Mouse (Mus musculus): Measurements from ENCODE around the gene Rhox2f. TPM values are rescaled to one million over a fixed set of nuclear protein-coding genes. Genes with fewer than 3 reads are reported as not detected.
"Not testable (repeated sequence)": the region's sequence is repeated elsewhere in the genome, so short reads cannot be mapped to it uniquely, and the experiment has no call there.

Rhox2f gene
- not detected in 2 replicates for polyA plus RNA-seq (2015; fragmentation: Nextera tagmentation; extraction: Ambion mirVana)

DNA sequence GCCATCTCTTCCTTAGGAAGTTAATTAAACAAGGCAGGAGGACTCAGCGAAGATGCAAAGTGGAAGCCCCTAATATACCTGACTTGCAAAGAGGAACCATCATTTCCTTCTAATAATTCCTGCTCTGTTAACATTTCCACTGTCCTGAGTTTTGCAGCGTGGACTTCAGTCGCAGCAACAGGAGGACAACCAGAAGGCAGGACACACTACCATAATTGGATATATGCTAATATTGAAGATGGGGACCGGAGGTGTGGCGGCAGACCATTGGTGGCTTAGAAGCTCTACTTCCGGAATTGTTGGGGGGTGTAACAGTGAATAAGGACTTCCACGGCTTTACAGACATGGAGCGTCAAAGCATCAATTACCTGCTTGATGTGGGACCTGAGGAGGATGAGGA is at the start of gene Rhox2f:
TSS of gene Rhox2f (plus strand) at position 301 of the 400 bp plus-strand sequence.
- H3K27me3 ChIP-seq (ENCODE audit: control insufficient read depth, insufficient read depth, low read depth, low read length); H3K9ac ChIP-seq (ENCODE audit: low read depth, low read length); H3K4me2 ChIP-seq (ENCODE audit: low read depth, low read length); ATAC-seq (ENCODE audit: low read depth); H3K4me3 ChIP-seq (ENCODE audit: low read depth, low read length); H3K27ac ChIP-seq (ENCODE audit: low read length); H3K36me3 ChIP-seq (ENCODE audit: control insufficient read depth, insufficient read depth); H3K9me3 ChIP-seq (replicated peaks; ENCODE audit: control insufficient read depth, low read length); H3K4me1 ChIP-seq (ENCODE audit: control insufficient read depth, low read depth, low read length): not testable (repeated sequence)
- 78% methylated on average over 5 of the region's 8 CpGs for WGBS (ENCODE audit: insufficient replicate concordance)

DNA sequence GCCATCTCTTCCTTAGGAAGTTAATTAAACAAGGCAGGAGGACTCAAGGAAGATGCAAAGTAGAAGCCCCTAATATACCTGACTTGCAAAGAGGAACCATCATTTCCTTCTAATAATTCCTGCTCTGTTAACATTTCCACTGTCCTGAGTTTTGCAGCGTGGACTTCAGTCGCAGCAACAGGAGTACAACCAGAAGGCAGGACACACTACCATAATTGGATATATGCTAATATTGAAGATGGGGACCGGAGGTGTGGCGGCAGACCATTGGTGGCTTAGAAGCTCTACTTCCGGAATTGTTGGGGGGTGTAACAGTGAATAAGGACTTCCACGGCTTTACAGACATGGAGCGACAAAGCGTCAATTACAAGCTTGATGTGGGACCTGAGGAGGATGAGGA is 41.1 kb upstream of the Rhox2f start, which contains the start of gene Rhox2e:
TSS of gene Rhox2e (plus strand) at position 301 of the 400 bp plus-strand sequence.
- H3K4me2 ChIP-seq (ENCODE audit: low read depth, low read length); H3K27ac ChIP-seq (ENCODE audit: low read length); H3K4me3 ChIP-seq (ENCODE audit: low read depth, low read length); H3K4me1 ChIP-seq (ENCODE audit: control insufficient read depth, low read depth, low read length); H3K36me3 ChIP-seq (ENCODE audit: control insufficient read depth, insufficient read depth); H3K9ac ChIP-seq (ENCODE audit: low read depth, low read length); H3K27me3 ChIP-seq (ENCODE audit: control insufficient read depth, insufficient read depth, low read depth, low read length); ATAC-seq (ENCODE audit: low read depth); H3K9me3 ChIP-seq (replicated peaks; ENCODE audit: control insufficient read depth, low read length): not testable (repeated sequence)
- 71% methylated on average over 2 of the region's 8 CpGs for WGBS (ENCODE audit: insufficient replicate concordance)

DNA sequence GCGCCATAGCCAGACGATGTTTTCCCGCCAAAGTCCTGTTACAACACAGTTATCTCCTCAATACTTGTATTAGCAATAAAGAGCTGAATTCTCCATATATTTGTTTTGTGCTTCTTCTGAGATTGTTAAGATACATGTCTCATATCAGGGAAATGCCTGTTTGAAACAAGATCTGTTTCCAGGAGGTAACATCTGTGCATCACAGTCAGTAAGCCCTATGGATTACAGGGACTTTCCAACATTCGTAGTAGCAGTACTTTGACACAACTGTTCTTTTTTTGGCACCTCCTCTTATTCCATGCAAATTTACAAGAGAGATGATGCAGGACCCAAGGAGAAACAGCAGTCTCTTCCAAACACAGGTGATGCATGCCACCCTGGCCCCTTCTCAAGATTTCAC is 29.5 kb upstream of the Rhox2f start, which contains the start of gene Rhox3e:
TSS of gene Rhox3e (plus strand) at position 301 of the 400 bp plus-strand sequence.
- H3K27ac ChIP-seq (ENCODE audit: low read length) = not testable (repeated sequence)
- no CpG with 5 or more reads among the region's 4 CpGs for WGBS (ENCODE audit: insufficient replicate concordance)

DNA sequence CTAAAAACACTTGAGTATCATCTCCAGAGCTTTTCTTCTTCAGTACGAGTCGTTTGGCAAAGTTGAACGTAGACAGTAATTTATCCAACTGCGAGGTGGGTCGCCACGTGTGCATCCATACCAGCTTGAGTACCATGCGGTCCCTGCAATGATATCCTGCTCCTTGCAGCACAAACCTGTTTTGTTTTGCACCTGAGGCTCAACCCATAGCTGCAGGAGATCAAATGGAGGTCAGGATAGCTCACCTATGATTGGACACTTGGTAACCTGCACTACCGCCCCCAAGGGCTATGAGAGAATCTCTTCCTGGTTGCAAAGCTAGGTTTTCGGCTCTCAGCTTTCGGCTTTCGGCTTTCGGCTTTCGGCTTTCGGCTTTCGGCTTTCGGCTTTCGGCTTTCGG is 14.1 kb upstream of the Rhox2f start, which contains the start of gene Rhox4e:
TSS of gene Rhox4e (plus strand) at position 301 of the 400 bp plus-strand sequence.
- not testable (repeated sequence) for H3K36me3 ChIP-seq (ENCODE audit: control insufficient read depth, insufficient read depth); ATAC-seq (ENCODE audit: low read depth); H3K4me1 ChIP-seq (ENCODE audit: control insufficient read depth, low read depth, low read length); H3K4me2 ChIP-seq (ENCODE audit: low read depth, low read length); H3K27ac ChIP-seq (ENCODE audit: low read length); H3K9me3 ChIP-seq (replicated peaks; ENCODE audit: control insufficient read depth, low read length); H3K9ac ChIP-seq (ENCODE audit: low read depth, low read length); H3K4me3 ChIP-seq (ENCODE audit: low read depth, low read length); H3K27me3 ChIP-seq (ENCODE audit: control insufficient read depth, insufficient read depth, low read depth, low read length)
- WGBS (ENCODE audit: insufficient replicate concordance) = 98% methylated on average over 7 of the region's 18 CpGs

More for the DNA sequence above, 29.5 kb upstream of the Rhox2f start, which contains the start of gene Rhox3e:
- not testable (repeated sequence) for H3K36me3 ChIP-seq (ENCODE audit: control insufficient read depth, insufficient read depth); H3K4me2 ChIP-seq (ENCODE audit: low read depth, low read length); ATAC-seq (ENCODE audit: low read depth); H3K27me3 ChIP-seq (ENCODE audit: control insufficient read depth, insufficient read depth, low read depth, low read length); H3K9ac ChIP-seq (ENCODE audit: low read depth, low read length); H3K4me3 ChIP-seq (ENCODE audit: low read depth, low read length); H3K4me1 ChIP-seq (ENCODE audit: control insufficient read depth, low read depth, low read length); H3K9me3 ChIP-seq (replicated peaks; ENCODE audit: control insufficient read depth, low read length)

DNA sequence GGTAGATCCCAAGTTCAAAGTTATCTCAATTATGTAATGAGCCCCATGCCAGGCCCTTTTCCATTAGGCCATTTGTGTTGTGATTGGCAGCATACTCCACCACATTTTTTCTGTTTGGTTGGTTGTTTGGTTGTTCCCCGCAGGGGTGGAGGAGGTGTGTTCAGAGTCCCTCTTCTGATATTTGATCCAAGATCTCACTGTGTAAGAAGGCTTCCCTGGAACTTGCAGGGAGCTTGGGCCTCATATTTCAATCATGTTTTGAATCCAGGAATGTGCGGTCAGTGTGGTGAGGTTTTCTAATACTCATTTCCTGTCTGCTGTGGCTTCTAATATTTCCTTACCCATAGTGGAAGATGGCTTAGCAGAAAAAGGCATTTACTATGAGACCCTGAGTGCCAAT is 1.4 kb downstream of the Rhox2f start:
- not testable (repeated sequence) for H3K9me3 ChIP-seq (replicated peaks; ENCODE audit: control insufficient read depth, low read length); H3K9ac ChIP-seq (ENCODE audit: low read depth, low read length); H3K27me3 ChIP-seq (ENCODE audit: control insufficient read depth, insufficient read depth, low read depth, low read length); ATAC-seq (ENCODE audit: low read depth); H3K36me3 ChIP-seq (ENCODE audit: control insufficient read depth, insufficient read depth); H3K27ac ChIP-seq (ENCODE audit: low read length); H3K4me2 ChIP-seq (ENCODE audit: low read depth, low read length); H3K4me3 ChIP-seq (ENCODE audit: low read depth, low read length); H3K4me1 ChIP-seq (ENCODE audit: control insufficient read depth, low read depth, low read length)
- WGBS (ENCODE audit: insufficient replicate concordance) = 50% methylated on average over 2 of the region's 2 CpGs

DNA sequence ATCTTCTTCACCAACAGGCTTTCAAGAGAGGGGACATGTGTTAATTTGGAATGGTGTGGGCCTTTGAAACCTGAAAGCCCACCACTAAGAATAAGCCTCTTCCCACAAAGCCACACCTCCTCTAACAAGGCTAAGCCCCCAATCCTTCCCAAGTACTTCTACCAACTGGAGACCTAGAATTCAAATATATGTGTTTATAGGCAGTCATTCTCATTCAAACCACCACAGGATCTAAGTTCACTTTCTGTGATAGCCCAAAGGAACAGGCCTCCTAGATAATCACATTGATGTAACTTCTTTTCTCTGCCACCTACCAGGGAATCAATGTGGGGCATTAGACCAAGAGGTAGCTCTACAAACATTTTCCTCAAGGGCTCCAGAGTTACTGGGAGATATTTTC is 9.5 kb downstream of the Rhox2f start, which contains the start of gene Rhox3f:
TSS of gene Rhox3f (plus strand) at position 301 of the 400 bp plus-strand sequence.
- H3K4me1 ChIP-seq (ENCODE audit: control insufficient read depth, low read depth, low read length); H3K9ac ChIP-seq (ENCODE audit: low read depth, low read length); ATAC-seq (ENCODE audit: low read depth); H3K9me3 ChIP-seq (replicated peaks; ENCODE audit: control insufficient read depth, low read length); H3K4me2 ChIP-seq (ENCODE audit: low read depth, low read length); H3K27ac ChIP-seq (ENCODE audit: low read length); H3K27me3 ChIP-seq (ENCODE audit: control insufficient read depth, insufficient read depth, low read depth, low read length); H3K4me3 ChIP-seq (ENCODE audit: low read depth, low read length); H3K36me3 ChIP-seq (ENCODE audit: control insufficient read depth, insufficient read depth): not testable (repeated sequence)

DNA sequence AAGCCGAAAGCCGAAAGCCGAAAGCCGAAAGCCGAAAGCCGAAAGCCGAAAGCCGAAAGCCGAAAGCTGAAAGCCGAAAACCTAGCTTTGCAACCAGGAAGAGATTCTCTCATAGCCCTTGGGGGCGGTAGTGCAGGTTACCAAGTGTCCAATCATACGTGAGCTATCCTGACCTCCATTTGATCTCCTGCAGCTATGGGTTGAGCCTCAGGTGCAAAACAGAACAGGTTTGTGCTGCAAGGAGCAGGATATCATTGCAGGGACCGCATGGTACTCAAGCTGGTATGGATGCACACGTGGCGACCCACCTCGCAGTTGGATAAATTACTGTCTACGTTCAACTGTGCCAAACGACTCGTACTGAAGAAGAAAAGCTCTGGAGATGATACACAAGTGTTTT is 36.4 kb downstream of the Rhox2f start, which contains the start of gene Rhox4f:
TSS of gene Rhox4f (minus strand) at position 101 of the 400 bp plus-strand sequence.
- H3K9ac ChIP-seq (ENCODE audit: low read depth, low read length); H3K4me2 ChIP-seq (ENCODE audit: low read depth, low read length); H3K27ac ChIP-seq (ENCODE audit: low read length); H3K4me3 ChIP-seq (ENCODE audit: low read depth, low read length); ATAC-seq (ENCODE audit: low read depth); H3K9me3 ChIP-seq (replicated peaks; ENCODE audit: control insufficient read depth, low read length); H3K36me3 ChIP-seq (ENCODE audit: control insufficient read depth, insufficient read depth); H3K4me1 ChIP-seq (ENCODE audit: control insufficient read depth, low read depth, low read length); H3K27me3 ChIP-seq (ENCODE audit: control insufficient read depth, insufficient read depth, low read depth, low read length): not testable (repeated sequence)
- 81% methylated on average over 15 of the region's 19 CpGs for WGBS (ENCODE audit: insufficient replicate concordance)

Other genes with a start within 250 kb of the Rhox2f start
- not detected in 2 replicates for gene Rhox3a2, start 191.4 kb upstream of the Rhox2f start, polyA plus RNA-seq (2015; fragmentation: Nextera tagmentation; extraction: Ambion mirVana)
- not detected in 2 replicates for gene Rhox4a2, start 180.6 kb upstream of the Rhox2f start, polyA plus RNA-seq (2015; fragmentation: Nextera tagmentation; extraction: Ambion mirVana)
- not detected in 2 replicates for gene Rhox2b, start 159.3 kb upstream of the Rhox2f start, polyA plus RNA-seq (2015; fragmentation: Nextera tagmentation; extraction: Ambion mirVana)
- not detected in 2 replicates for gene Rhox4b, start 138.9 kb upstream of the Rhox2f start, polyA plus RNA-seq (2015; fragmentation: Nextera tagmentation; extraction: Ambion mirVana)
- gene Rhox2c, start 117.7 kb upstream of the Rhox2f start, polyA plus RNA-seq (2015; fragmentation: Nextera tagmentation; extraction: Ambion mirVana) = not detected in 2 replicates
- not detected in 2 replicates for gene Rhox3c, start 112.8 kb upstream of the Rhox2f start, polyA plus RNA-seq (2015; fragmentation: Nextera tagmentation; extraction: Ambion mirVana)
- gene Rhox4c, start 91.1 kb upstream of the Rhox2f start, polyA plus RNA-seq (2015; fragmentation: Nextera tagmentation; extraction: Ambion mirVana) = not detected in 2 replicates
- not detected in 2 replicates for gene Rhox2d, start 78.0 kb upstream of the Rhox2f start, polyA plus RNA-seq (2015; fragmentation: Nextera tagmentation; extraction: Ambion mirVana)
- gene Rhox4d, start 57.0 kb upstream of the Rhox2f start, polyA plus RNA-seq (2015; fragmentation: Nextera tagmentation; extraction: Ambion mirVana) = not detected in 2 replicates
- gene Rhox2e, start 41.0 kb upstream of the Rhox2f start, polyA plus RNA-seq (2015; fragmentation: Nextera tagmentation; extraction: Ambion mirVana) = not detected in 2 replicates
- gene Rhox3e, start 29.4 kb upstream of the Rhox2f start, polyA plus RNA-seq (2015; fragmentation: Nextera tagmentation; extraction: Ambion mirVana) = not detected in 2 replicates
- not detected in 2 replicates for gene Rhox4e, start 14.0 kb upstream of the Rhox2f start, polyA plus RNA-seq (2015; fragmentation: Nextera tagmentation; extraction: Ambion mirVana)
- gene Rhox3f, start 9.6 kb downstream of the Rhox2f start, polyA plus RNA-seq (2015; fragmentation: Nextera tagmentation; extraction: Ambion mirVana) = not detected in 2 replicates
- gene Rhox4f, start 36.3 kb downstream of the Rhox2f start, polyA plus RNA-seq (2015; fragmentation: Nextera tagmentation; extraction: Ambion mirVana) = not detected in 2 replicates
- gene Rhox3g, start 57.2 kb downstream of the Rhox2f start, polyA plus RNA-seq (2015; fragmentation: Nextera tagmentation; extraction: Ambion mirVana) = not detected in 2 replicates
- not detected in 2 replicates for gene Rhox2g, start 72.1 kb downstream of the Rhox2f start, polyA plus RNA-seq (2015; fragmentation: Nextera tagmentation; extraction: Ambion mirVana)
- not detected in 2 replicates for gene Rhox4g, start 79.9 kb downstream of the Rhox2f start, polyA plus RNA-seq (2015; fragmentation: Nextera tagmentation; extraction: Ambion mirVana)
- gene Rhox3h, start 97.4 kb downstream of the Rhox2f start, polyA plus RNA-seq (2015; fragmentation: Nextera tagmentation; extraction: Ambion mirVana) = not detected in 2 replicates
- not detected in 2 replicates for gene Rhox2h, start 101.9 kb downstream of the Rhox2f start, polyA plus RNA-seq (2015; fragmentation: Nextera tagmentation; extraction: Ambion mirVana)
- 0.70 and 1.6 TPM in 2 replicates for gene Rhox5, start 233.4 kb downstream of the Rhox2f start, polyA plus RNA-seq (2015; fragmentation: Nextera tagmentation; extraction: Ambion mirVana)

All from liver, embryonic 16.5 days (tissue).